Mouse (Mus musculus): ENCODE measurements at regions not wholly inside any gene's neighbourhood (a gene's known extent, or its start where the extent isn't known, plus 50 kb on each side); places are given as distances from the start of the nearest gene placed in this dataset.

- no peak overlapping the region for H3K4me2 ChIP-seq
- no peak overlapping the region for H3K4me3 ChIP-seq (ENCODE audit: low read depth, low read length)
- no peak overlapping the region for H3K9ac ChIP-seq (ENCODE audit: low read length)
- no peaks in the 10 kb centered on the region for H3K27me3 ChIP-seq (ENCODE audit: control insufficient read depth, insufficient read depth, low read length)
- no peaks in the 10 kb centered on the region for H3K9me3 ChIP-seq (ENCODE audit: control insufficient read depth, low read length)
- DNase-seq (ENCODE audit: low spot score, missing footprints) (peak; percentile 90), ATAC-seq (ENCODE audit: low FRiP score) (no peak)
- no peaks in the 10 kb centered on the region for H3K36me3 ChIP-seq (ENCODE audit: control insufficient read depth, insufficient read depth, low read length)
- no peak overlapping the region for H3K27ac ChIP-seq (ENCODE audit: low read depth, low read length)
- 44% methylated on average over 7 of the region's 7 CpGs for WGBS
- peaks cover 6% of the 10 kb centered on the region; the same call in 1 of the 2 replicates for H3K4me1 ChIP-seq (ENCODE audit: control insufficient read depth, insufficient read depth, low read length)
Measured at GRCm38 (mm10) chr13:42244240-42245086, 56.8 kb upstream of the Edn1 start.

GRCm38 (mm10) chr13:42245753-42246409 is 55.4 kb upstream of the Edn1 start:
- no peak overlapping the region for H3K27ac ChIP-seq (ENCODE audit: low read depth, low read length)
- H3K4me2 ChIP-seq: no peak overlapping the region
- H3K27me3 ChIP-seq (ENCODE audit: control insufficient read depth, insufficient read depth, low read length): no peaks in the 10 kb centered on the region
- ATAC-seq (ENCODE audit: low FRiP score) (no peak), DNase-seq (ENCODE audit: low spot score, missing footprints) (no peak)
- WGBS: 89% methylated on average over 11 of the region's 11 CpGs
- no peaks in the 10 kb centered on the region for H3K9me3 ChIP-seq (ENCODE audit: control insufficient read depth, low read length)
- H3K4me1 ChIP-seq (ENCODE audit: control insufficient read depth, insufficient read depth, low read length): peaks cover 6% of the 10 kb centered on the region; the same call in 1 of the 2 replicates
- H3K4me3 ChIP-seq (ENCODE audit: low read depth, low read length): no peak overlapping the region
- H3K9ac ChIP-seq (ENCODE audit: low read length): no peak overlapping the region
- H3K36me3 ChIP-seq (ENCODE audit: control insufficient read depth, insufficient read depth, low read length): no peaks in the 10 kb centered on the region

Measured in midbrain, embryonic 11.5 days (tissue).